Mouse (Mus musculus): ENCODE data around the gene Gm3625. TPM values are rescaled to one million over a fixed set of nuclear protein-coding genes. Genes with fewer than 3 reads are reported as not detected.

Gm3625 gene
- polyA plus RNA-seq (2014; fragmentation: Illumina TruSeq; extraction: RNeasy Lipid Tissue Mini Kit (QIAGEN cat#74804); ENCODE audit: low read depth, low replicate concordance): not detected

GRCm38 (mm10) chr12:4592541-4593165, at the start of gene Gm3625, which contains the start of gene Itsn2:
Gm3625 (minus strand) TSS chr12:4592927.
Itsn2 (plus strand) TSS chr12:4592638.

Other genes with a start within 250 kb of the Gm3625 start
- 36.5 TPM for gene Ncoa1, start 115.7 kb downstream of the Gm3625 start, polyA plus RNA-seq (2014; fragmentation: Illumina TruSeq; extraction: RNeasy Lipid Tissue Mini Kit (QIAGEN cat#74804); ENCODE audit: low read depth, low replicate concordance)
- gene Itsn2, start 289 bp downstream of the Gm3625 start, polyA plus RNA-seq (2014; fragmentation: Illumina TruSeq; extraction: RNeasy Lipid Tissue Mini Kit (QIAGEN cat#74804); ENCODE audit: low read depth, low replicate concordance): 180 TPM
- gene Fam228a, start 145.5 kb upstream of the Gm3625 start, polyA plus RNA-seq (2014; fragmentation: Illumina TruSeq; extraction: RNeasy Lipid Tissue Mini Kit (QIAGEN cat#74804); ENCODE audit: low read depth, low replicate concordance): not detected
- 0.76 TPM for gene Pfn4, start 176.1 kb upstream of the Gm3625 start, polyA plus RNA-seq (2014; fragmentation: Illumina TruSeq; extraction: RNeasy Lipid Tissue Mini Kit (QIAGEN cat#74804); ENCODE audit: low read depth, low replicate concordance)
- 1.4 TPM for gene Fam228b, start 176.3 kb upstream of the Gm3625 start, polyA plus RNA-seq (2014; fragmentation: Illumina TruSeq; extraction: RNeasy Lipid Tissue Mini Kit (QIAGEN cat#74804); ENCODE audit: low read depth, low replicate concordance)
- gene Sf3b6, start 224.6 kb upstream of the Gm3625 start, polyA plus RNA-seq (2014; fragmentation: Illumina TruSeq; extraction: RNeasy Lipid Tissue Mini Kit (QIAGEN cat#74804); ENCODE audit: low read depth, low replicate concordance): 285 TPM
- 18.0 TPM for gene Fkbp1b, start 248.7 kb upstream of the Gm3625 start, polyA plus RNA-seq (2014; fragmentation: Illumina TruSeq; extraction: RNeasy Lipid Tissue Mini Kit (QIAGEN cat#74804); ENCODE audit: low read depth, low replicate concordance)

All from sigmoid colon, adult 10 weeks (tissue).